Mouse (Mus musculus) testis, adult 2 months (tissue): Measurements from ENCODE around the gene Plscr3. TPM values are rescaled to one million over a fixed set of nuclear protein-coding genes. Genes with fewer than 3 reads are reported as not detected.
"Not testable (repeated sequence)": the region's sequence is repeated elsewhere in the genome, so short reads cannot be mapped to it uniquely, and the experiment has no call there.

ENCODE experiments used
- H3K27ac ChIP-seq: fragments of 200-500 bp; 2 replicates; pipeline ENCODE4 v1.5.1; 2012; ENCODE audit warnings: low read depth, low read length; ENCODE audit not compliant: control insufficient read depth, insufficient read depth
- H3K27me3 ChIP-seq: fragments of 200-500 bp; 2 replicates; pipeline ENCODE4 v1.6.1; 2012; ENCODE audit warnings: mild to moderate bottlenecking, low read length, moderate library complexity; ENCODE audit not compliant: control insufficient read depth, insufficient read depth
- H3K36me3 ChIP-seq: fragments of 200-500 bp; 2 replicates; pipeline ENCODE4 v1.6.1; 2012; ENCODE audit warnings: mild to moderate bottlenecking, low read length; ENCODE audit not compliant: control insufficient read depth, insufficient read depth
- H3K4me1 ChIP-seq: fragments of 200-500 bp; 2 replicates; pipeline ENCODE4 v1.6.1; 2012; ENCODE audit warnings: low read length; ENCODE audit not compliant: control insufficient read depth, insufficient read depth
- H3K4me3 ChIP-seq: fragments of 200-500 bp; 2 replicates; pipeline ENCODE4 v1.5.1; 2012; ENCODE audit warnings: low read depth, mild to moderate bottlenecking, low read length, moderate library complexity, mixed read lengths; ENCODE audit not compliant: control insufficient read depth
- CTCF ChIP-seq: fragments of 200-500 bp; IDR thresholded peaks from 2 replicates; pipeline ENCODE4 v1.5.1; 2012; ENCODE audit warnings: low read depth, mild to moderate bottlenecking, inconsistent platforms, low read length, moderate library complexity; ENCODE audit not compliant: control insufficient read depth, insufficient read depth, insufficient replicate concordance
- POLR2A ChIP-seq: fragments of 200-500 bp; IDR thresholded peaks from 2 replicates; pipeline ENCODE4 v1.6.1; 2012; ENCODE audit warnings: low read depth, mild to moderate bottlenecking, inconsistent platforms, low read length, moderate library complexity; ENCODE audit not compliant: control insufficient read depth
- polyA plus RNA-seq: library from polyadenylated mRNA; depleted of rRNA; stranded (reverse); fragments of >200 nt; gene quantifications from 2 replicates; pipeline ENCODE4 v1.2.3, GENCODE M21; 2012

Gene Plscr3
- polyA plus RNA-seq, 1 experiment, result 6.5 TPM

GRCm38 (mm10) chr11:69855347-69855746 is 9.2 kb downstream of the Plscr3 start:
- H3K4me1 ChIP-seq, result peaks cover 12% of the 10 kb centered on the region
- no peak for TF ChIP-seq CTCF
- TF ChIP-seq POLR2A, result no peak
- no peaks in the 10 kb centered on the region for H3K27me3 ChIP-seq
- H3K27ac ChIP-seq, result no peak overlapping the region
- H3K4me3 ChIP-seq, result peak overlapping the region; percentile 30
- H3K36me3 ChIP-seq, result no peaks in the 10 kb centered on the region

GRCm38 (mm10) chr11:69858113-69858998 is 12.2 kb downstream of the Plscr3 start, which contains the start of gene Tnk1:
TSS of gene Tnk1 (minus strand) at chr11:69858730.
- no peak within 1 kb of the TSS for H3K4me3 ChIP-seq
- no peaks in the 10 kb centered on the region for H3K27me3 ChIP-seq
- no peaks in the 10 kb centered on the region for H3K36me3 ChIP-seq
- H3K27ac ChIP-seq, result no peak within 1 kb of the TSS
- TF ChIP-seq CTCF, result no peak
- no peak for TF ChIP-seq POLR2A
- H3K4me1 ChIP-seq, result peaks cover 12% of the 10 kb centered on the region

- H3K36me3 ChIP-seq, H3K27ac ChIP-seq, H3K4me3 ChIP-seq, H3K4me1 ChIP-seq, H3K27me3 ChIP-seq: not testable (repeated sequence)
Measured at GRCm38 (mm10) chr11:69863729-69864128, 17.6 kb downstream of the Plscr3 start.

GRCm38 (mm10) chr11:69864138-69864860 is 18.1 kb downstream of the Plscr3 start:
- no peaks in the 10 kb centered on the region for H3K27me3 ChIP-seq
- H3K36me3 ChIP-seq, result no peaks in the 10 kb centered on the region
- no peak overlapping the region for H3K27ac ChIP-seq
- H3K4me1 ChIP-seq, result no peaks in the 10 kb centered on the region
- no peak for TF ChIP-seq POLR2A
- TF ChIP-seq CTCF, result no peak
- H3K4me3 ChIP-seq, result no peak overlapping the region

GRCm38 (mm10) chr11:69865561-69865960 is 19.4 kb downstream of the Plscr3 start:
- TF ChIP-seq CTCF, result no peak
- H3K36me3 ChIP-seq, result no peaks in the 10 kb centered on the region
- H3K4me3 ChIP-seq, result no peak overlapping the region
- no peaks in the 10 kb centered on the region for H3K4me1 ChIP-seq
- H3K27ac ChIP-seq, result no peak overlapping the region
- no peaks in the 10 kb centered on the region for H3K27me3 ChIP-seq

GRCm38 (mm10) chr11:69867335-69867734 is 21.2 kb downstream of the Plscr3 start:
- H3K4me1 ChIP-seq, result no peaks in the 10 kb centered on the region
- no peak for TF ChIP-seq CTCF
- H3K4me3 ChIP-seq, result no peak overlapping the region
- H3K27ac ChIP-seq, result no peak overlapping the region
- no peaks in the 10 kb centered on the region for H3K27me3 ChIP-seq
- no peaks in the 10 kb centered on the region for H3K36me3 ChIP-seq

- H3K4me3 ChIP-seq, result no peak overlapping the region
- no peaks in the 10 kb centered on the region for H3K27me3 ChIP-seq
- no peak overlapping the region for H3K27ac ChIP-seq
Measured at GRCm38 (mm10) chr11:69870289-69871069, 24.3 kb downstream of the Plscr3 start.

More at GRCm38 (mm10) chr11:69870289-69871069, 24.3 kb downstream of the Plscr3 start:
- no peaks in the 10 kb centered on the region for H3K4me1 ChIP-seq
- TF ChIP-seq CTCF (no peak), POLR2A (no peak)
- H3K36me3 ChIP-seq, result no peaks in the 10 kb centered on the region
